Mouse (Mus musculus): ENCODE measurements around the gene Eif2b1. TPM values are rescaled to one million over a fixed set of nuclear protein-coding genes. Genes with fewer than 3 reads are reported as not detected.
"Not testable (repeated sequence)": the region's sequence is repeated elsewhere in the genome, so short reads cannot be mapped to it uniquely, and the experiment has no call there.

Eif2b1 gene
- polyA plus RNA-seq (2016; fragmentation: Nextera tagmentation; extraction: Ambion mirVana) = 71.2 and 74.7 TPM in 2 replicates

- H3K27me3 ChIP-seq = no peaks in the 10 kb centered on the region
- ATAC-seq (ENCODE audit: insufficient number of reproducible peaks, insufficient read depth, low FRiP score, low TSS enrichment, low read depth) = peak; percentile 85
- no peak within 1 kb of the TSS for H3K27ac ChIP-seq
- peak within 1 kb of the TSS; percentile 90 for H3K4me2 ChIP-seq
- no peaks in the 10 kb centered on the region for H3K9me3 ChIP-seq
- H3K9ac ChIP-seq (replicated peaks) = peak within 1 kb of the TSS; percentile 78
- under 1% methylated on average over 51 of the region's 51 CpGs for WGBS
- H3K4me3 ChIP-seq (replicated peaks) = peak within 1 kb of the TSS; percentile 80
- peaks cover 56% of the 10 kb centered on the region for H3K36me3 ChIP-seq
- H3K4me1 ChIP-seq (replicated peaks) = peaks cover 18% of the 10 kb centered on the region
These were observed at the start of gene Eif2b1, which contains the start of gene Gtf2h3 for GRCm38 (mm10) chr5:124578633-124579317. Eif2b1 (minus strand) TSS chr5:124579131. Gtf2h3 (plus strand) TSS chr5:124579140.

- peaks cover 2% of the 10 kb centered on the region; the same call in 1 of the 2 replicates for H3K36me3 ChIP-seq
- H3K4me2 ChIP-seq = no peak overlapping the region
- no peak overlapping the region for H3K27ac ChIP-seq
- no peak overlapping the region for H3K9ac ChIP-seq (replicated peaks)
- H3K4me3 ChIP-seq (replicated peaks) = no peak overlapping the region
- no peaks in the 10 kb centered on the region for H3K9me3 ChIP-seq
- no peaks in the 10 kb centered on the region for H3K27me3 ChIP-seq
- 93% methylated on average over 9 of the region's 9 CpGs for WGBS
- peaks cover 7% of the 10 kb centered on the region for H3K4me1 ChIP-seq (replicated peaks)
- no peak for ATAC-seq (ENCODE audit: insufficient number of reproducible peaks, insufficient read depth, low FRiP score, low TSS enrichment, low read depth)
These were observed 45.4 kb upstream of the Eif2b1 start for GRCm38 (mm10) chr5:124624291-124624690.

- ATAC-seq (ENCODE audit: insufficient number of reproducible peaks, insufficient read depth, low FRiP score, low TSS enrichment, low read depth) = no peak
These were observed 44.0 kb upstream of the Eif2b1 start for GRCm38 (mm10) chr5:124622890-124623289.

GRCm38 (mm10) chr5:124621362-124621761 lies 42.4 kb upstream of the Eif2b1 start:
- 80% methylated on average over 13 of the region's 13 CpGs for WGBS

More at GRCm38 (mm10) chr5:124622890-124623289, 44.0 kb upstream of the Eif2b1 start:
- 83% methylated on average over 15 of the region's 15 CpGs for WGBS
- Histone ChIP-seq H3K4me2 (no peak overlapping the region), H3K4me3 (replicated peaks) (no peak overlapping the region), H3K36me3 (peaks cover 5% of the 10 kb centered on the region; the same call in 1 of the 2 replicates), H3K9ac (replicated peaks) (no peak overlapping the region), H3K4me1 (replicated peaks) (peaks cover 2% of the 10 kb centered on the region), H3K9me3 (no peaks in the 10 kb centered on the region), H3K27me3 (no peaks in the 10 kb centered on the region), H3K27ac (no peak overlapping the region)

GRCm38 (mm10) chr5:124618711-124619110 lies 39.8 kb upstream of the Eif2b1 start:
- H3K27me3 ChIP-seq = no peaks in the 10 kb centered on the region
- H3K4me2 ChIP-seq = no peak overlapping the region
- peaks cover 17% of the 10 kb centered on the region; the same call in 1 of the 2 replicates for H3K36me3 ChIP-seq
- H3K4me3 ChIP-seq (replicated peaks) = no peak overlapping the region
- no peak overlapping the region for H3K27ac ChIP-seq
- H3K9ac ChIP-seq (replicated peaks) = no peak overlapping the region
- WGBS = 86% methylated on average over 10 of the region's 10 CpGs
- no peaks in the 10 kb centered on the region for H3K9me3 ChIP-seq
- no peaks in the 10 kb centered on the region for H3K4me1 ChIP-seq (replicated peaks)
- ATAC-seq (ENCODE audit: insufficient number of reproducible peaks, insufficient read depth, low FRiP score, low TSS enrichment, low read depth) = no peak

More at GRCm38 (mm10) chr5:124621362-124621761, 42.4 kb upstream of the Eif2b1 start:
- H3K27me3 ChIP-seq = no peaks in the 10 kb centered on the region
- peaks cover 11% of the 10 kb centered on the region; the same call in 1 of the 2 replicates for H3K36me3 ChIP-seq
- H3K9ac ChIP-seq (replicated peaks) = no peak overlapping the region
- H3K4me1 ChIP-seq (replicated peaks) = no peaks in the 10 kb centered on the region
- no peak overlapping the region for H3K27ac ChIP-seq
- no peak overlapping the region for H3K4me2 ChIP-seq
- no peak for ATAC-seq (ENCODE audit: insufficient number of reproducible peaks, insufficient read depth, low FRiP score, low TSS enrichment, low read depth)
- no peaks in the 10 kb centered on the region for H3K9me3 ChIP-seq
- no peak overlapping the region for H3K4me3 ChIP-seq (replicated peaks)

- H3K4me3 ChIP-seq (replicated peaks) = no peak overlapping the region
- H3K9me3 ChIP-seq = no peaks in the 10 kb centered on the region
- WGBS = 83% methylated on average over 11 of the region's 11 CpGs
- no peak overlapping the region for H3K27ac ChIP-seq
- no peaks in the 10 kb centered on the region for H3K27me3 ChIP-seq
- no peak overlapping the region for H3K9ac ChIP-seq (replicated peaks)
- no peak for ATAC-seq (ENCODE audit: insufficient number of reproducible peaks, insufficient read depth, low FRiP score, low TSS enrichment, low read depth)
- no peak overlapping the region for H3K4me2 ChIP-seq
- H3K4me1 ChIP-seq (replicated peaks) = no peaks in the 10 kb centered on the region
- peaks cover 37% of the 10 kb centered on the region for H3K36me3 ChIP-seq
These were observed 35.8 kb upstream of the Eif2b1 start for GRCm38 (mm10) chr5:124614709-124615108.

GRCm38 (mm10) chr5:124610965-124611364 lies 32.0 kb upstream of the Eif2b1 start:
- 76% methylated on average over 10 of the region's 10 CpGs for WGBS
- Histone ChIP-seq H3K27ac (no peak overlapping the region), H3K4me1 (replicated peaks) (no peaks in the 10 kb centered on the region), H3K9ac (replicated peaks) (no peak overlapping the region), H3K9me3 (no peaks in the 10 kb centered on the region), H3K27me3 (no peaks in the 10 kb centered on the region), H3K4me3 (replicated peaks) (no peak overlapping the region), H3K36me3 (peaks cover 31% of the 10 kb centered on the region), H3K4me2 (no peak overlapping the region)
- no peak for ATAC-seq (ENCODE audit: insufficient number of reproducible peaks, insufficient read depth, low FRiP score, low TSS enrichment, low read depth)

- no peak for ATAC-seq (ENCODE audit: insufficient number of reproducible peaks, insufficient read depth, low FRiP score, low TSS enrichment, low read depth)
- no peak overlapping the region for H3K4me3 ChIP-seq (replicated peaks)
- H3K4me1 ChIP-seq (replicated peaks) = no peaks in the 10 kb centered on the region
- no peak overlapping the region for H3K9ac ChIP-seq (replicated peaks)
- no peaks in the 10 kb centered on the region for H3K27me3 ChIP-seq
- no peak overlapping the region for H3K27ac ChIP-seq
- WGBS = 88% methylated on average over 17 of the region's 17 CpGs
- H3K36me3 ChIP-seq = peaks cover 11% of the 10 kb centered on the region; the same call in 1 of the 2 replicates
- no peaks in the 10 kb centered on the region for H3K9me3 ChIP-seq
- H3K4me2 ChIP-seq = no peak overlapping the region
These were observed 26.2 kb upstream of the Eif2b1 start for GRCm38 (mm10) chr5:124605041-124605622.

- no peak for ATAC-seq (ENCODE audit: insufficient number of reproducible peaks, insufficient read depth, low FRiP score, low TSS enrichment, low read depth)
- Histone ChIP-seq H3K9me3 (no peaks in the 10 kb centered on the region), H3K27me3 (no peaks in the 10 kb centered on the region), H3K27ac (no peak overlapping the region), H3K9ac (replicated peaks) (no peak overlapping the region), H3K36me3 (peaks cover 11% of the 10 kb centered on the region; the same call in 1 of the 2 replicates), H3K4me2 (no peak overlapping the region), H3K4me1 (replicated peaks) (peaks cover 4% of the 10 kb centered on the region; the same call in 1 of the 2 replicates), H3K4me3 (replicated peaks) (no peak overlapping the region)
- WGBS = 91% methylated on average over 4 of the region's 4 CpGs
These were observed 25.4 kb upstream of the Eif2b1 start for GRCm38 (mm10) chr5:124604296-124604695.

GRCm38 (mm10) chr5:124602349-124602748 lies 23.4 kb upstream of the Eif2b1 start:
- Histone ChIP-seq H3K9me3 (no peaks in the 10 kb centered on the region), H3K27ac (no peak overlapping the region), H3K4me1 (replicated peaks) (peaks cover 11% of the 10 kb centered on the region), H3K27me3 (no peaks in the 10 kb centered on the region), H3K4me3 (replicated peaks) (no peak overlapping the region), H3K4me2 (no peak overlapping the region), H3K9ac (replicated peaks) (no peak overlapping the region), H3K36me3 (peaks cover 9% of the 10 kb centered on the region; the same call in 1 of the 2 replicates)
- 80% methylated on average over 5 of the region's 5 CpGs for WGBS
- ATAC-seq (ENCODE audit: insufficient number of reproducible peaks, insufficient read depth, low FRiP score, low TSS enrichment, low read depth) = no peak

- not testable (repeated sequence) for H3K9me3 ChIP-seq; H3K27ac ChIP-seq; H3K27me3 ChIP-seq; H3K4me2 ChIP-seq; H3K9ac ChIP-seq (replicated peaks); ATAC-seq (ENCODE audit: insufficient number of reproducible peaks, insufficient read depth, low FRiP score, low TSS enrichment, low read depth)
- Histone ChIP-seq H3K36me3 (peaks cover 33% of the 10 kb centered on the region), H3K4me3 (replicated peaks) (0 out of 2 replicates have a peak overlapping the region, but pooled peaks have one; percentile 85), H3K4me1 (replicated peaks) (peaks cover 11% of the 10 kb centered on the region)
- 60% methylated on average over 8 of the region's 8 CpGs for WGBS
These were observed 20.8 kb upstream of the Eif2b1 start for GRCm38 (mm10) chr5:124599726-124600125.
